Mouse (Mus musculus) c-Kit-positive CD71-negative TER-119-negative erythroid progenitor cells, embryonic 14.5 days (primary cell): Measurements from ENCODE around the gene Rwdd1.
"Not testable (repeated sequence)": the region's sequence is repeated elsewhere in the genome, so short reads cannot be mapped to it uniquely, and the experiment has no call there.

Experiments
- DNase-seq: peaks from one replicate; pipeline ENCODE4 v3.0.0-alpha.2; 2013; ENCODE audit warnings: low read depth

The Rwdd1 gene

DNA sequence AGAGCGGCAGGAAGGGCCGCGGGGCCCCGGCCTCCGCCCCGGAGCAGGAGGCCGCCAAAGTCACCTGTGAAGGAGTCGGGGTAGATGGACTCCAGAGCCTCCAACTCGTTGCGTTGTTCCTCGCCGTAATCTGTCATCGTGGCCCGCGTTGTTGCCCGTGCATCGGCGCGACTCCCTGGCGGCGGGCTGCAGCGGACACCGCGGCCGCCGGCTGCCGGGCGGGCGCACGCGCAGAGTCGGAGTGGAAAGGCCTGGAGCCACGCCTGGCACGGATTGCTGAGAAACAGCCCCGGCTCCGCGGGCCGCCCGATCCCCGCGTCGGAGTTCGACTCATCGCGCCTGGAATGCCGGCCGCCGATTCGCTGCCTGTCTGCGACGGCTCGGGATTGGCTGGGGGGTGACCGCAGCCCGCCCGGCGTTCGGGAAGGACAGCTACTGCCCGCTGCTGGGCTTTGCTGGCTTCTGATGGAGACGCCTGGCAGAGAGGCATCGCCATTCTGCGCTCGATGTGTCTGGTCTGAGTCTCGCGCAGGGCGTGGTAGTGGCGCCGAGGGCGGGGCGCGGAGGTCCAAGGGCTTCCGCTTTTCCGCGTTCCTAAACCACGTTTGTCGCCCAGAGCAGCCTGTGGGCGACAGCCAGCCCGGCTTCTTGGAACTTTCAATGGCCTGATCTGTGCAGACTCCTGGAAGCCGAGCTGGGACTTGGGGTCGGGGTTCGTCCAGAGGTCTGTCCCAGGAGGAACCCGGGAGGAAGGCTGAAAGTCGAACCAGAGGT lies at the start of gene Rwdd1:
Gene Rwdd1, minus strand, starts transcription at position 323 of the 774 bp plus-strand sequence.
- peak; percentile 84 for DNase-seq

DNA sequence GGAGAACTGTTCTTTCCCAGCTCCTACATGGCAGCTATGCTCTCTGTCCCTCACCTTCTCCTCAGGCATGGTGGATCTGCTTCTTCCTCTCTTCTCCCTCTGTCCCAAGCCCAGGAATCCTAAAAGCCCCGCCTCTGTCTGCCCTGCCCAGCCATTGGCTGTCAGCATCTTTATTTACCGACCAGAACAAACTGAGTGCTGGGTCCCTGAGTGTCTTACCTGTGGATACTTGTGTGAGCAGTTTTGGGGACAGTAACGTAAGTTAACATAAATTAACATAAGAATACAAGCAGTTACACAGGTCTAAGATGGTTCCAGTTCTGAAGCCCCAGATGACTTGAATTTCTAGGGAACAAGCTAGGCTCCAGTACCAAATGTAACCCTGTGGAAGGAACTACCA lies 47.2 kb upstream of the Rwdd1 start:
- no peak for DNase-seq

DNA sequence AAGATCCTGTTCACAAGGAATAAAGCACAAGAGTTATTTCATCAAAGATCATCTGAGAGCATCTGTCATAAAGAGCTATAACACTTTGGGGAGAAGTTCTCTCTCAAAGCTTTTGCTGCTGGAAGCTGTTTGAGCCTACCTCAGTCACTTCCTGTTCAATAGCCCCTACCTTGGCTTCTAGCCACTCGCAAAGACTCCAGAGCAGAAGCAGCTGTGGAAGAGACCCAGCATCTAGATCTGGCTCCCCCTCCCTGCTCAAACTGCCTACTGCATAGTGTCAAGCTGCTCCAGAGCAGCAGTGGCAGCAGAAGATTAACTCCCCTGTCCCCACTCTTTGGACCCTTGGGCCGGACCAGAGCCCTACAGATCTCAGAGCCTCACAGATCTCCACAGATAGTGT lies 34.6 kb upstream of the Rwdd1 start:
- no peak for DNase-seq

DNA sequence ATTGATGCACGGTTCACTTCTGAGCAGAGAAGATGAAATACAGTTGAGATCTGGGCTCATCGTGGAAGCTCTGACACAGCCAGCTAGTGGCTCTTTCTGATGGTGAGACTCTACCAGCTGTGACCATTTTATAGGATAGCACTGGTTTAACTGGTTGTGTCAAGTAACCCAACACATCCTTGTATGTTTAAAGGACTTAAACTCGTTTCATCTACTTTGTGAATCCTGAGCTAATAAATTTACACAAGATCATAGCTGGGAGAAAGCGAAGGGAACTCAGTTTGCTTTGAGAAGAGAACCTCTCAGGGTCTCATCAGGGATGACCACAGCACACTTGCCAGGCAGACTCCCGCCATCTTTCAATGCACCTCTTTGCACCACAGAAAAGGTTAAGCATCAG lies 24.8 kb upstream of the Rwdd1 start, which contains the start of gene Calhm4:
Gene Calhm4, minus strand, starts transcription at position 101 of the 400 bp plus-strand sequence.
- no peak for DNase-seq

DNA sequence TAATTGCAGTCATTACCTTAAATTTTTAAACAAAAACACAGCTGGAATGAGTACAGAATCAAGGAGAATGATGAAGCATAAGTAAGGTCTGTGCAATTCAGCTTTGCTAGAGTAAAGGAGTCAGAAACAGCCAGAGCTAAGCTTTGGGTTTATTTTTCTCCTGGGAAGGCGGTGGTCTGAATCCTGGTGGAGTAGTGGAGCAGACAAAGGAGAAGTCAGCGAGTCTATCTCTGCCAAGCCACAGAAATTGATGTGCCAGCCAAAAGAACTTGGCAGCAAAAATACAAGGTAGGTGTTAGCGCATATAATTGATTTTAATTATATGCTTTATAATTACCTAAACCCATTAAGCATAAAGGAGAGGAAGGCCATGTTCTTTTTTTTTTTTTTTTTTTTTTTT lies 18.0 kb upstream of the Rwdd1 start, which contains the start of gene Trappc3l:
Gene Trappc3l, plus strand, starts transcription at position 197 of the 400 bp plus-strand sequence.
- no peak for DNase-seq

DNA sequence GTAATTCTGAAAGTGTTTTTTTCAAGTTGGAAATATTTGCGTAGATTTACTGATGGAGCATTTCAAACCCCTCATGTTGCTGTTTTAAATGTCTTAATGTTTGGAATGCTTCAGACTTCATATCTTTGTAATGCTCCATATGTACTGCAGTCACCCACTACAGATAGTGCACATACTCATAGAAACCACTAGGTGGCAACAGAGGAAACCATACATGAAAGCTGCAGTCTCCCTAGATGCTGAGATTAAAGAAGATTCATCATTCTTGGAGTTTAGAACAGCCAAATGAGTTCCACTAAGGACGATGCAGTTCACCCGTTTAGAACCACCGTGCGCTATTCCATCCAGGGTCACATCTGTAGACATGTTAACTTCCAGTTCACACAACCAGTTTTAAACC lies 17.2 kb upstream of the Rwdd1 start:
- DNase-seq, result no peak

DNA sequence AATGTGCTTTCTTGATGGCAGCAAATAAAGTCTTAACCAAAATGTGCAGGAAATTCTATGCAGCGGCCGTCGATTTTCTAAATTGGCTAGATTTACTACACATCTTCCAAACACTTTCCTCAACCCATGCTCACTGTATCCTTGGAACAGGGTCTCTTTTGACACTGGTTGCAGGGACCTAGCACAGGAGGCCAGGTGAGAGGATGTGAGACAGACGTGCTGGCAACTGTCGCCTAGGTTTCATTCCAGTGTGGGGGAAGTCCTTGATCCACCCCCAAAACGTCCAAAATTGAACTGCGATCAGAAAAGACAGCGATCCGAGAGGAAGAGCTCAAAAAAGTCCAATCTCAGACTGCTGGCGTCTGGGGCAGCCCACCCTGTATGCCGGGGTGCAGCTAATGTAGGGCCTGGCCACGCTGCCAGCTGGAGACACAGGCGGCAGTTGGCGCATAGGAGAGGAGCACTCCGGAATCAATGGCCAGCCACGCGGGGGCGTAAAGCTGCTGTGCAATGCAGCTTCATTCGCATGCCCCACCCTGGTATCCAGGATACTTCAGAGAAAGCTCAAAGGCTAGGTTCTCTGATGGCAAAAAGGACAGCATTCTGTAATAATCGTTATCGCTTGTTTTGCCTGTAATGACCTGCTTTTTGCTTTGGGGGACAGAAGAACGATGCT lies 14.3 kb upstream of the Rwdd1 start:
- peak; percentile 51 for DNase-seq

DNA sequence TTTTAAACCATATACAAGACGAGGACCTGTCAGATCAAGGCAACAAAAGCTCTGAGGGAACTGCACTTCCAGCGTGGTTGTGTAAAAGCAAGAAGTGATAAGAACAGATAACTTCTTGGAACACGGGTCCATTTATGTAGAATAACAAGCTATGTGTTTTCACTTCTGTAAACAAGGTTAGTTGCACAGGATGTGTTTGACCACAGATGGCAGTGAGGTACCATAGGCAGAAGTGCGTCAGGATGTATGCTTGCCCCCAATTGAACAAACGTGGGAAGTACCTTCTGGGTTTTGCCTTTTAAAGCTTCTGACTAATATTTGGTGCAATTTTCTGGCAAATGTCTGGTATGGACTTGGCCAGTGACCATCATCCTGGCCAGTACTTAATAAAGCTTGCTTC lies 10.9 kb upstream of the Rwdd1 start:
- DNase-seq, result no peak

DNA sequence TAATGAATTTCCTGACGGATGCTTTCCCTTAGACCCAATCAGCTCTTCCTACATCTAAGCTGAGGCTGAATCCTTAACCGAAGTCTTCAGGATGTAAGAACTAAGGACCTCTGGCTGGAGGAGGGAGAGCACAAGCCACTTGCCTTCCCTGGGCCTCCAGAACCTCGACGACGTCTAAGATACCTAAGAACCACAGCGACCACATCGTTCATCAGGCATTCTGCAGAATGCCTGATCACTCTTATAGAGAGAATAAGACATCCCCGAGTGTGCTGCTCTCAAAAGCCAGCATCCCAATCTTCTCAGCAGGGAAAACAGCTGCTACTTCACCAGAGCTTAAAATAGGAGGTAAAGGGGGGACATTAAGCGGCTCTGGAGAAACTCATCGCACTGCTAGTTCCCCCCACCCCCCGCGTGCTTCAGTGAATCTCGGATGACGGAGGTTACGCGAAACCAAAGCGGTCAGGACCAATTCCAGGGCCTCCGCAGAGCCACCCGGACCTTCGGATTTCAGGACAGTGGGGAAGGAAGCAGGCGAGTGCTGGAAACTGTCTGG lies 600 bp downstream of the Rwdd1 start:
- no peak for DNase-seq

DNA sequence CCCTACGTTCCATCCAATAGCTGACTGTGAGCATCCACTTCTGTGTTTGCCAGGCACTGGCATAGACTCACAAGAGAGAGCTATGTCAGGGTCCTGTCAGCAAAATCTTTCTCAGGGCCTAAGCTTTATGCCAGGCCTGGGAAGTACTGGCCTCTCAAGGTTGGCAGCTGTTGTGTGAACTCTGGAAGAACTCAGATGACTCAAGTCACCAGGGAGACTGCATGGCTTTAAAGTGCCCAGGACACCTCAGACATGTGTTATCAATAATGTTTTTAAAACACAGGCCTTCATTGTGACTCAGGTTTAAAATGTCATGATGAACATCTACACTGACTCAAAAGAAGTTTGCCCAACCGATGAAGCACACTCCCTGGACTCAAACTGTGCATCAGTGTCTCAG lies 6.2 kb downstream of the Rwdd1 start:
- DNase-seq, result no peak

DNA sequence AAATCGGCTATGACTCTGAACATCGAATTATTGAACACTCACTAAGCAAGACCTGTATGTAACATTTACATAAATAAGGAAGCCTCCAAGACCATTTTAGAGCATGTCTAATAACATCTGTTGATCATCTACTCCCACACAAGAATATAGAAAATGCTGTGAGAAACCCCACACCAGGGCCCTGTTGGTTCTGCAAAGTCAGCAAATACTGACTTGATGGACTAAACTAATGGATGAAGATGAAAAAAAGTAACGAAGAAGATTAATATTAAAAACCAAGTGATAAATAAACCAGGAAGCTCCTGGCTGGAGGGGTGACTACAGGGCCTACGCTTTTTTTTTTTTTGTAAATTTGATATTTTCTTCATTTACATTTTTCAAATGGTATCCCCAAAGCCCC lies 6.8 kb downstream of the Rwdd1 start:
- no peak for DNase-seq

DNA sequence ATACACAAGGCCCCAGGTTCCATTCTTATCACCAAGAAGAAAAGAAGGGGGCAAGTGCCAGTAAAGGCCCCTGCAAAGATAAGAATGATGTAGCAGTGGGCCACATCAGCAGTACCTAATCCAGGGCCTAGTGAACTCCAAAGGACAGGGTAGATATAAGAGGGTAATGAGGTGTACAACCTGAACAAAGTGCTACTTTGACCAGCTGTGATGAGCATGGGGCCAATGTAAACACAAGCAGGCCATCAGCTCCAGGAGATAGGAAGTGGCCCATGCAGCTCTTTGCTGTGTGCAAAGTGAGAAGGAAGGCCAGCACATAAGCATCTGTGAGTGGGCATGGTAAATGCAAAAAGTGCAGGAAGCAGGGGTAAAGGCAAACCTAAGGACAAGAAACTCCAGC lies 21.0 kb downstream of the Rwdd1 start:
- no peak for DNase-seq

DNA sequence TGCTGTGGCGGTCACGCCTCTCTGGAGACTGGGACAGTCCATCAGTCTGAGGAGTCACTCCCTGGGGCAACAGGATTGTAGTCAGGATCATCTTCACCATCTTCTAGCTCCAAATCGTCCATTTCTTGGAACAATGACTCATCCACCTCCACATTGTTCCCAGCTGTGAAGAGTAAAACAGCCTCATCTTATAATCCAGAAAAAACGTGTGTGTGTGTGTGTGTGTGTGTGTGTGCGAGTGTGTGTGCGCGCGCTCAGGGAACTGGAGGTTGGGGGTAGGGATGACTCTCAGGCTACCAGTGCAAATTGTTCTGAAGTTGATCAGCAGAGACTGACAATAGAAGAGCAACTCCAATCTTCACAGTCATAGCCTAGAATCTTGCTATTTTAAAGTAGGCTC lies 22.7 kb downstream of the Rwdd1 start:
- DNase-seq, result not testable (repeated sequence)

DNA sequence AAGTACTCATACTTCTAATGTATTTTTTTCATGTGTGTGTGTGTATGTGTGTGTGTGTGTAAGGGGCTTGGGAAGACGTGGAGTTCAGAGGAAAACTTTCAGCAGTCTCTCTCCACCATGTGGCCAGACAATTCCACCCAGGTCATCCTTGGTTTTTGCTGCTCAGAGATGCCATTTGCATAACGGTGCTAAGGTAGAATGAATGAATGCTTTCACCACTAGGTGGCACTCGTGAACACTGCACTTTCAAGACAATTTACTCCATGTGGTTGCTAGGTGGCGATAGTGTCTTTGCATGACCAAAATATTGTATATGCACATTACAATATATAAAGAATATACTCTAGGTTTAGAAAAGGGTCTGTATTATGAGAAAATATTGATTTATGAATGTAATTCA lies 32.7 kb downstream of the Rwdd1 start:
- peak; percentile 84 for DNase-seq

DNA sequence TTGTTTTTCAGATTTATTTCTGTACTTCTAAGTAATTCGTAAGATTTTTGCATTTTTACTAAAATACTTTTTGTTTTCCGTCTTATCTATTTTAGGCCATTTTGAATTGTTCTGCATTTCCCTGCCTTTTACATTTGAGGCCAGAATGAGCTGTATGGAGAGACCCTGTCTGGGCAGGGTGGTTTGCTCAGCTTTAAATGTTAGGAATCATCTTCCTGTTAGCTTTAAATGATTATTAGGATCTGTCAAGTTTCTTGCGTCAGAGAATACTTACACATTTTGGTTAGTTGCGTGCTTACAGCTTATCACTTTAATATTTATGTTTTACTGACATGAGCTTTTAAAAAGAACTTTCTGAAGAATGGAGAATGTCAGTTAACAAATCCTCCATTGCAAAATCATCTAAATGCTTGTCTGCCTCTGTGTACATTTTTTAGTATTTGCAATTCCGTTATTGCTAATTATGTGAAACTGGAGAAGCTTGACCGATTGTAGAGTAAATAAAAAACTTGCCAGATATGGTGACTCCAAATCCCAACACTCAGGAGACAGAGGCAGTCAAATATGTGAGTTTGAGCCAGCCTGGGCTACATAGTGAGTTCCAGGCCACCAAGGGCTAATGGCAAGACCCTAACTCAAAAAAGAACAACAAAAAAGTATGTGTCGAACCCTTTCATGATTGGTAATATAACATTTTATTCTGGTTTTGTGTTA lies 44.5 kb downstream of the Rwdd1 start:
- DNase-seq, result no peak

DNA sequence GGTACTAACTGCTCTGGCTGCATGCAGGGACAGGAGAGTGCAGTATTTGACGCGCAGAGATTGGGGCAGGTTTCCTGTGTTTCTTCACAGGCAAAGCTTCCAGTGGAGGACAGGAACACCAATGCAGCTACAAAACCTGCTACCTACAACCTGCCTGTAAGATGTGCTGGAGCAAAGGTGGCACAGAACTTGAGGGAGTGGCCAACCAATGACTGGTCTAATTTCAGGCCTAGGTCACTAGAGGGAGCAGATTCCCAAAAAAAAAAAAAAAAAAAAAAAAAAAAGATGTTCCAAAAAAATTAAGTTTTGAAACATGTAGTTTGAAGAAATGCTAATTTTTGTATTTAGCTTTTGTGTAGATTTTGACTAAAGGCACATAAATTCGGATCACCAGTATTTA lies 66.9 kb downstream of the Rwdd1 start:
- no peak for DNase-seq

DNA sequence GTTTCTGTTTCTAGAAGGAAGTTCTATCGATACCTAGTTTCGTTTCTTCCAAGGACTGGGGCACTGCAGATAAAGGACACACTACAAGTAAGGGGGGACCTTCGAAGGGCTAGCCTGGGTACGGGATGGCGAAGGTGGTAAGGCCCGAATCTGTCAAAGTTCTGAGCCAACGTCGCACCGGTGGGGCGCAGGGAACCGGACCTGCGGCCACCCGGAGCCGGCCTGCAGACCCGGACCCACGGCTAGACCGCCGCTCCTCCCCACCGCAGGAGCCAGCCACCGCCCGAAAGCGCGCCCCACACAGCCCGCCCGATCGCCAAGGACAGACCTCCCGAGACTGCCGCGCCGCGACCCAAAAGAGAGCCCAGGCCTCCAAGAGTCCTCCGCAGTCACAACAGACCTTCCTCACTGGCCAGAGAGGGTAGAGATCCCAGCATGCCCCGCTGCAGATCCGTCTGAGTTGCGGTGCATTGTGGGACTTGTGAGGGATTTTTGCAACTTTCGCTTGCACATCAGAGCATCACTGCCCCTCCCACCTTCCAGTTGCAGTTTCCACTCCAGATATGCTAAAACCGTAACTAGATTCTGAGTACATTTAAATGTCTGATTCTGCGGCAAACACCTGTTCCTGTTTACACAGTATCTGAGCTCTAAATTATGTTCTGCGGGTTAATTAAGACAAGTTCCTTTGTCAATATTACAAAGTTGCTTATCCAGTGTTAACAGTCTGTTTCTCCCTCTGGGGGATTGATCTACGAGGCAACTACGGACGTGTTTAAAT lies 68.4 kb downstream of the Rwdd1 start, which contains the start of gene Zup1:
Gene Zup1, minus strand, starts transcription at position 467 of the 781 bp plus-strand sequence.
- DNase-seq, result peak; percentile 74
